Mouse (Mus musculus) cortical plate, adult 2 months (tissue): Measurements from ENCODE around the gene Yeats2. TPM values are rescaled to one million over a fixed set of nuclear protein-coding genes. Genes with fewer than 3 reads are reported as not detected.

Experiments
- H3K27ac ChIP-seq: fragments of 200-500 bp; 2 replicates; pipeline ENCODE4 v1.5.1; 2012; ENCODE audit warnings: low read length, control low read depth, inconsistent platforms; ENCODE audit not compliant: insufficient read depth
- H3K4me1 ChIP-seq: fragments of 200-500 bp; 2 replicates; pipeline ENCODE4 v1.6.1; 2011; ENCODE audit warnings: low read length; ENCODE audit not compliant: control insufficient read depth, insufficient read depth
- H3K4me3 ChIP-seq: fragments of 200-500 bp; 2 replicates; pipeline ENCODE4 v1.5.1; 2011; ENCODE audit warnings: mild to moderate bottlenecking, low read length, control low read depth; ENCODE audit not compliant: insufficient read depth
- CTCF ChIP-seq: fragments of 200-500 bp; IDR thresholded peaks from 2 replicates; pipeline ENCODE4 v1.5.1; 2011; ENCODE audit warnings: mild to moderate bottlenecking, control low read depth, low read length; ENCODE audit not compliant: insufficient read depth; ENCODE audit errors: extremely low read depth
- POLR2A ChIP-seq: fragments of 200-500 bp; IDR thresholded peaks from 2 replicates; pipeline ENCODE4 v1.6.1; 2011; ENCODE audit warnings: mild to moderate bottlenecking, low read length, control low read depth; ENCODE audit not compliant: insufficient read depth; ENCODE audit errors: extremely low read depth
- polyA plus RNA-seq: library from polyadenylated mRNA; depleted of rRNA; stranded (reverse); fragments of >200 nt; gene quantifications from 2 replicates; pipeline ENCODE4 v1.2.3, GENCODE M21; 2012; rRNA removed

Yeats2 gene
- polyA plus RNA-seq, 1 experiment, result 35.4 TPM

- TF ChIP-seq POLR2A (no peak), CTCF (no peak)
- H3K4me1 ChIP-seq, result no peaks in the 10 kb centered on the region
- no peak overlapping the region for H3K27ac ChIP-seq
- H3K4me3 ChIP-seq, result no peak overlapping the region
Observed at GRCm38 (mm10) chr16:20271339-20271738, 130.5 kb downstream of the Yeats2 start.

DNA sequence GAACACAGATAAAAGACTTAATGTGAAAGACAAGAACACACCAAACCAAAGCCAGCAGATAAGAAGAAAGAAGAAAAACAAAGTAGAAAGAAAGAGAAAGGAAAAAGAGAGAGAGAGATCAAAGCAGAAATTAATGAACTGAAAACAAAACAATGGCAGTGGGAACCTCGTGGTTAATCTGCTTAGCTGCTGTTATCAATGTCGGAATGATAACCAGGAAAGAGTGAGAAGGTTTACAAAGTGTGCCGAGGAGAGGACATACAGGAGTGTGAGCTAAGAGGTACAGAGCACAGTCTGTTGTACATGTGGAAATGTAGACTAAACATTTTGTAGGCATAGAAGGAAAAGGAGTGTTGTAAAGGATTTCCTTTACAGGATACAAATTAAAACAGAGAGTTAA is 132.1 kb downstream of the Yeats2 start:
- H3K4me3 ChIP-seq, result no peak overlapping the region
- no peak overlapping the region; the same call in 1 of the 2 replicates for H3K27ac ChIP-seq
- TF ChIP-seq POLR2A, result no peak
- TF ChIP-seq CTCF, result no peak
- no peaks in the 10 kb centered on the region for H3K4me1 ChIP-seq

GRCm38 (mm10) chr16:20279395-20279794 is 138.5 kb downstream of the Yeats2 start:
- Histone ChIP-seq H3K4me1 (peaks cover 1% of the 10 kb centered on the region; the same call in 1 of the 2 replicates), H3K27ac (no peak overlapping the region; the same call in 1 of the 2 replicates), H3K4me3 (no peak overlapping the region)
- TF ChIP-seq CTCF (no peak), POLR2A (no peak)

- Histone ChIP-seq H3K27ac (no peak overlapping the region; the same call in 1 of the 2 replicates), H3K4me3 (no peak overlapping the region), H3K4me1 (peaks cover 1% of the 10 kb centered on the region; the same call in 1 of the 2 replicates)
- TF ChIP-seq POLR2A (no peak), CTCF (no peak)
Observed at GRCm38 (mm10) chr16:20280238-20280637, 139.4 kb downstream of the Yeats2 start.

Other genes starting within 250 kb of the Yeats2 start
- gene Klhl6, start 158.0 kb upstream of the Yeats2 start, polyA plus RNA-seq, result 2.7 and 2.8 TPM in 2 replicates
- 28.9 and 31.3 TPM in 2 replicates for gene Klhl24, start 43.5 kb upstream of the Yeats2 start, polyA plus RNA-seq
- gene Map6d1, start 100.3 kb downstream of the Yeats2 start, polyA plus RNA-seq, result 81.0 and 88.3 TPM in 2 replicates
- gene Parl, start 161.3 kb downstream of the Yeats2 start, polyA plus RNA-seq, result 45.4 and 51.5 TPM in 2 replicates
- gene Cyp2ab1, start 184.3 kb downstream of the Yeats2 start, polyA plus RNA-seq, result 0.11 TPM in 1 of 2 replicates, not detected in the other